Mouse (Mus musculus): Measurements from ENCODE around the gene Nasp.

DNA sequence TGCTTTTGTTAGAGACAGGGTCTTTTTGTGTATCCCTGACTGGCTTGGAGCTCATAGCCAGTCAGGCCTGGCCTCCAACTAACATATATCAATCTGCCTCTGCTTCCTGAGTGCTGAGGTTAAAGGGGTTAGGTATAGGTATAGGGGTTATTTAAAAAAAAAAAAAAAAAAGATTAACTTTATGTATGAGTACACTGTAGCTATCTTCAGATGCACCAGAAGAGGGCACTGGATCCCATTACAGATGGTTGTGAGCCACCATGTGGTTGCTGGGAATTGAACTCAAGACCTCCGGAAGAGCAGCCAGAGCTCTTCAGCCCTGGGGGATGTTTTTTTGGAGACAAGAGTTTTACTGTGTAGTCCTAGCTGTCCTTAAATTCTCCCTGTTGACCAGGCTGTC lies 34.3 kb upstream of the Nasp start:
- TF ChIP-seq POLR2A (IDR thresholded peaks at IDR 0.05; ENCODE audit: borderline replicate concordance, low read depth, low read length) (no peak), CTCF (IDR thresholded peaks at IDR 0.05; ENCODE audit: low read depth, low read length) (no peak)

Data from bone marrow macrophage, adult 2 months (primary cell).